Mouse (Mus musculus) heart, embryonic 15.5 days (tissue): ENCODE data around the gene Sirpa. TPM values are rescaled to one million over a fixed set of nuclear protein-coding genes. Genes with fewer than 3 reads are reported as not detected.

ENCODE experiments used
- ATAC-seq: fragments of 200-750 bp; cut with Nextera tagmentation; replicated peaks from 2 replicates; pipeline ENCODE4 v1.8.0; 2017; ENCODE audit warnings: low read depth, moderate TSS enrichment; ENCODE audit not compliant: insufficient number of reproducible peaks, insufficient read depth, low FRiP score
- H3K27ac ChIP-seq: fragments of 300-500 bp; sonication (generic); 2 replicates; pipeline ENCODE4 v1.5.1; 2015; ENCODE audit warnings: mild to moderate bottlenecking, inconsistent platforms
- H3K27me3 ChIP-seq: fragments of 300-500 bp; sonication (generic); 2 replicates; pipeline ENCODE4 v1.6.1; 2015; ENCODE audit warnings: inconsistent platforms
- H3K36me3 ChIP-seq: fragments of 300-500 bp; sonication (generic); 2 replicates; pipeline ENCODE4 v1.6.1; 2015; ENCODE audit warnings: mild to moderate bottlenecking, inconsistent platforms
- H3K4me1 ChIP-seq: fragments of 300-500 bp; sonication (generic); replicated peaks from 2 replicates; pipeline ENCODE4 v1.6.1; 2015; ENCODE audit warnings: inconsistent platforms
- H3K4me2 ChIP-seq: fragments of 300-500 bp; sonication (generic); 2 replicates; pipeline ENCODE4 v1.6.1; 2015; ENCODE audit warnings: inconsistent platforms, mild to moderate bottlenecking, moderate library complexity
- H3K4me3 ChIP-seq: fragments of 300-500 bp; sonication (generic); 2 replicates; pipeline ENCODE4 v1.5.1; 2015; ENCODE audit warnings: mild to moderate bottlenecking, inconsistent platforms
- H3K9ac ChIP-seq: fragments of 300-500 bp; sonication (generic); 2 replicates; pipeline ENCODE4 v1.6.1; 2015; ENCODE audit warnings: mild to moderate bottlenecking, inconsistent platforms
- H3K9me3 ChIP-seq: fragments of 300-500 bp; sonication (generic); replicated peaks from 2 replicates; pipeline ENCODE4 v1.6.1; 2016; ENCODE audit warnings: inconsistent platforms
- WGBS: fragments of 180-500 bp; shearing (Covaris S2); methylation state at CpG from one replicate; pipeline ENCODE4 v1.1.7; 2015; ENCODE audit warnings: mixed read lengths; 5-methylcytosine and 5-hydroxymethylcytosine counted together
- polyA plus RNA-seq: library from polyadenylated mRNA; unstranded; fragments of >200 nt; fragmentation: Nextera tagmentation; extraction: Ambion mirVana; gene quantifications from 2 replicates; pipeline ENCODE4 v1.2.1, GENCODE M21; 2015

The Sirpa gene
- polyA plus RNA-seq, 1 experiment from 2014 or later, result 13.8 TPM

- Histone ChIP-seq H3K27me3 (no peaks in the 10 kb centered on the region), H3K27ac (0 out of 2 replicates have a peak overlapping the region, but pooled peaks have one; percentile 18), H3K4me3 (no peak overlapping the region), H3K36me3 (no peaks in the 10 kb centered on the region), H3K9ac (no peak overlapping the region; the same call in 1 of the 2 replicates), H3K4me1 (peaks cover 58% of the 10 kb centered on the region), H3K9me3 (no peaks in the 10 kb centered on the region), H3K4me2 (0 out of 2 replicates have a peak overlapping the region, but pooled peaks have one; percentile 28)
- ATAC-seq, result no peak
- 39% methylated on average over 9 of the region's 9 CpGs for WGBS
Observed at GRCm38 (mm10) chr2:129598094-129598493, 5.5 kb downstream of the Sirpa start.

DNA sequence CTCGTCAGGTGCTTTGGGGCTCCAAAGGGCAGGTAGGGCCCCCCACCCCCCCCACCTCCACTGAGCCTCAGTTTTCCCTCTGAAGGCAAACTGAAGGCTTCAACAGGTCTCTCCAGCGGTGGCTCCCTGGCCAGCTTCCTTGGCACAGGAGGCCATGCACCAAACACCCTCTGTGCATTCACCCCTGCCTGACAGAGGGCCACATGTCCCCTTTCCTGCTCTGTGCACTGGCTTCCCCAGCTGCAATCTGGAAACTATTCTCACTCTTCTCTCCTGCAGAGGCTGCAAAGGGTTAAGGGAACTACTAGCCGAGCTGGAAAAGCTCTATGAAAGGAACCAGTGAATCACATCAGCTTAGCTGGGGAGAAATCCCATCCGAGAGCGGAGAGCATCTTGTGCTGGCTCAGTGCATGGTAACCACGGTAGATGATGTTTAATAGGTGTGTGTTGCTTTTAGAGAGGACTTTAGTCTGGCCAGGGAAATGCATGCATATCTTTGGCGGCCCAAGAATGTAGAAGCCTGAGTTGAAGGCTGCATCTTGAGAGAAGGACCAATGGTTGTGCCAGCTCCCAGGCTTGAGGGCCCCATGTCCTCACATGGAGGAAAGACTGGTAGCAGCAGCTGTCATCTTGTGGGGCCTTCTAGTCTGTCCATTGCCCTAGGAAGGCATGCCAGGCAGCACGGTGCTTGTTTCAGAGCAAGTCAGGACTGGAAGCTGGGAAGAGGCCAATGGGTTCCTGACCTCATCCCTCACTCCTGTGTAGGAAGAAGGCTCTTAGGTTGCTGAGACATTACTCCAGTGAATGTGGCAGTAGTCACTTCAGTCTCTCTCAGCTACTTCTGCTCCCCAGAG lies 6.8 kb downstream of the Sirpa start:
- Histone ChIP-seq H3K27me3 (no peaks in the 10 kb centered on the region), H3K9ac (no peak overlapping the region), H3K9me3 (no peaks in the 10 kb centered on the region), H3K36me3 (no peaks in the 10 kb centered on the region), H3K27ac (no peak overlapping the region), H3K4me1 (peaks cover 56% of the 10 kb centered on the region), H3K4me2 (no peak overlapping the region), H3K4me3 (no peak overlapping the region)
- 62% methylated on average over 8 of the region's 8 CpGs for WGBS
- no peak for ATAC-seq

GRCm38 (mm10) chr2:129601059-129601650 lies 8.5 kb downstream of the Sirpa start:
- no peaks in the 10 kb centered on the region for H3K27me3 ChIP-seq
- ATAC-seq, result no peak
- H3K9me3 ChIP-seq, result no peaks in the 10 kb centered on the region
- H3K4me3 ChIP-seq, result no peak overlapping the region
- H3K36me3 ChIP-seq, result no peaks in the 10 kb centered on the region
- H3K4me2 ChIP-seq, result no peak overlapping the region
- peaks cover 46% of the 10 kb centered on the region for H3K4me1 ChIP-seq
- no peak overlapping the region for H3K27ac ChIP-seq
- H3K9ac ChIP-seq, result no peak overlapping the region
- 92% methylated on average over 1 of the region's 1 CpGs for WGBS

GRCm38 (mm10) chr2:129601894-129602663 lies 9.4 kb downstream of the Sirpa start:
- no peaks in the 10 kb centered on the region for H3K27me3 ChIP-seq
- WGBS, result 81% methylated on average over 10 of the region's 10 CpGs
- ATAC-seq, result no peak
- H3K36me3 ChIP-seq, result no peaks in the 10 kb centered on the region
- H3K4me3 ChIP-seq, result no peak overlapping the region
- H3K9me3 ChIP-seq, result no peaks in the 10 kb centered on the region
- no peak overlapping the region for H3K4me2 ChIP-seq
- H3K27ac ChIP-seq, result no peak overlapping the region
- peaks cover 51% of the 10 kb centered on the region for H3K4me1 ChIP-seq
- H3K9ac ChIP-seq, result no peak overlapping the region

- Histone ChIP-seq H3K9me3 (no peaks in the 10 kb centered on the region), H3K4me2 (no peak overlapping the region), H3K36me3 (no peaks in the 10 kb centered on the region), H3K27ac (no peak overlapping the region), H3K9ac (no peak overlapping the region), H3K4me1 (peaks cover 44% of the 10 kb centered on the region), H3K4me3 (no peak overlapping the region), H3K27me3 (no peaks in the 10 kb centered on the region)
- no peak for ATAC-seq
- 93% methylated on average over 7 of the region's 7 CpGs for WGBS
Observed at GRCm38 (mm10) chr2:129602856-129603255, 10.2 kb downstream of the Sirpa start.

DNA sequence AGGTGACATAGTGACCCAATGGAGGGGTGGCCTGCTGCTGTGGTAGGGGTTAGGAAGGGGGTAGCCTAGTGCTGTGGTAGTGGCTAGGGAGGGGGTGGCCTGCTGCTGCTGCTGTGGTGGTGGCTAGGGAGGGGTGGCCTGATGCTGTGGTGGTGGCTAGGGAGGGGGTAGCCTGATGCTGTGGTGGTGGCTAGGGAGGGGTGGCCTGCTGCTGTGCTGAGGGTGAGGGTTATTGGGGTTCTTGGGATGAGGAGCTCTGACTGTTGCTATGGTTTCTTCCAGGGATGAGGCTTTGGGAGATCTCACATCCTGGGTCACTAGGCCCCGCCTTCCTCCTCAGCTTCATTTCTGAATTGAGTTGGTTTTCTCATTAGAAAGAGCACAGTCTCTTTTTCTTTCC lies 10.9 kb downstream of the Sirpa start:
- no peak overlapping the region for H3K27ac ChIP-seq
- H3K4me3 ChIP-seq, result no peak overlapping the region
- H3K27me3 ChIP-seq, result no peaks in the 10 kb centered on the region
- H3K9ac ChIP-seq, result no peak overlapping the region
- peaks cover 38% of the 10 kb centered on the region for H3K4me1 ChIP-seq
- 94% methylated on average over 1 of the region's 1 CpGs for WGBS
- H3K4me2 ChIP-seq, result no peak overlapping the region
- 0 out of 2 replicates have a peak, but pooled peaks have one; percentile 53 for ATAC-seq
- no peaks in the 10 kb centered on the region for H3K36me3 ChIP-seq
- H3K9me3 ChIP-seq, result no peaks in the 10 kb centered on the region

- Histone ChIP-seq H3K27ac (no peak overlapping the region), H3K9me3 (no peaks in the 10 kb centered on the region), H3K4me2 (no peak overlapping the region), H3K9ac (no peak overlapping the region), H3K4me3 (no peak overlapping the region), H3K4me1 (peaks cover 35% of the 10 kb centered on the region), H3K27me3 (no peaks in the 10 kb centered on the region), H3K36me3 (no peaks in the 10 kb centered on the region)
- ATAC-seq, result no peak
- WGBS, result 19% methylated on average over 6 of the region's 6 CpGs
Observed at GRCm38 (mm10) chr2:129604032-129604431, 11.4 kb downstream of the Sirpa start.

DNA sequence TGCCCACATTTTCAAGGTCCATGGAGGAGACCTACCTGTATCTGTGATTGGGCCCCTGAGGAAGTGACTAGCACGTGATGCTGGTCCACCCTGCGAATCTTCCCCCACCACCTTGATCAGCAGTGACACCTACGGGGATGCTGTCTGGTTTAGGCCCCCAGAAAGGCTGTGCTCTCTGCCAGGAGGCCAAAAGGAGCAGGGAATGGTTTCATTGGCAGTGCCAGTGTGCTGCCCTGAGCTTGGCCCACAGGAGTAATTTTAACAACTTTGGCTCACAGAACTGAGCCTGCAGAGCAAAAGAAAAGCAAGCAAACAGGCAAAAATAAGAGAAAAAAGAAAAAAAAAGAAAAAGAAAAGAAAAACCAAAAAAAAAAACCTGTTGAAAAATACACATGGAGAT lies 13.2 kb downstream of the Sirpa start:
- Histone ChIP-seq H3K4me1 (peaks cover 26% of the 10 kb centered on the region), H3K4me2 (no peak overlapping the region), H3K27ac (no peak overlapping the region), H3K4me3 (no peak overlapping the region), H3K9me3 (no peaks in the 10 kb centered on the region), H3K9ac (no peak overlapping the region), H3K36me3 (0 out of 2 replicates have a peak, but pooled peaks cover 2% of the 10 kb centered on the region), H3K27me3 (no peaks in the 10 kb centered on the region)
- 82% methylated on average over 3 of the region's 3 CpGs for WGBS
- no peak for ATAC-seq

DNA sequence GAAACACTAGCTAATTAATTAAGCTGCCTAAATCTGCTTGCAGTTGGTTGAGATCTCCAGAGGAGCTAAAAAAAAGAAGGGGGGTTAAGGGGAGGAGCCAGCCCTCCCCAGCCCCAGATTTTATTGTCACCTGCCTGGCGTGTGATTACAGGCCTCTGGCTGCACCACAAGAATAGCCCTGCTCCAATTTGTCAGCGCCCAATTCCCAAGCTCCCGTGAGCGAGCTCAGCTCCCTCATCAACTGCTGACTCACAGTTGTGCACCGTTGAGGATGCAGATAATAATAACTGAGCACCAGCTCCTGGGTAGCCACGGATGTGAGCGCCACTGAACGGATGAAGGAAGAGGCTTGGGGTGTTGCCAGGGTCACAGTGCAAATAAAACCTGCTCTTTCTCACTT lies 13.6 kb downstream of the Sirpa start:
- peaks cover 22% of the 10 kb centered on the region for H3K4me1 ChIP-seq
- no peaks in the 10 kb centered on the region for H3K27me3 ChIP-seq
- H3K27ac ChIP-seq, result no peak overlapping the region
- peak; percentile 59; the same call in 1 of the 2 replicates for ATAC-seq
- no peak overlapping the region for H3K4me3 ChIP-seq
- 0 out of 2 replicates have a peak, but pooled peaks cover 2% of the 10 kb centered on the region for H3K36me3 ChIP-seq
- 21% methylated on average over 8 of the region's 8 CpGs for WGBS
- no peak overlapping the region for H3K4me2 ChIP-seq
- H3K9ac ChIP-seq, result no peak overlapping the region
- H3K9me3 ChIP-seq, result no peaks in the 10 kb centered on the region

- H3K27ac ChIP-seq, result no peak overlapping the region
- H3K4me1 ChIP-seq, result peaks cover 19% of the 10 kb centered on the region
- 91% methylated on average over 2 of the region's 2 CpGs for WGBS
- no peaks in the 10 kb centered on the region for H3K9me3 ChIP-seq
- no peak overlapping the region for H3K9ac ChIP-seq
- no peak for ATAC-seq
- H3K36me3 ChIP-seq, result 0 out of 2 replicates have a peak, but pooled peaks cover 2% of the 10 kb centered on the region
- H3K4me3 ChIP-seq, result no peak overlapping the region
- no peak overlapping the region for H3K4me2 ChIP-seq
- H3K27me3 ChIP-seq, result no peaks in the 10 kb centered on the region
Observed at GRCm38 (mm10) chr2:129606899-129607298, 14.3 kb downstream of the Sirpa start.

DNA sequence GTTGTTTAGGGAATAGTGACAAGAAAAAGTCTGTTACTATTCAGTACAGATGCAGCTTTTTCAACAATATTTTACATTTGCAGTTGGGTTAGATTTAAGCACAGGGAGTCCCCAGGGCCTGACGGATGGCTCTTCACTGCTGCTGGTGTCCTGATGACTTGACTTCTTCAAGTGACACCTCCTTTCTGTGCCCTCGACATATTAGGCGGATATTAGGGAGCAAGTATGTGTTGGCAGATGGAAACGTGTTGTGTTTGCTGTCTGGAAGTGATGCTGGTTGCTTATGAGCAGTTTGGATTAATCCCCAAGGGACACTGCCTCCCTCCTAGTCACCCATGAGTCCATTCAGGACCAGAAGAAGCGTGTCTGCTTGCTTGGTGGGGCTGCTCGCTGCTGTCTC lies 21.3 kb downstream of the Sirpa start:
- Histone ChIP-seq H3K36me3 (peaks cover 17% of the 10 kb centered on the region), H3K9ac (no peak overlapping the region), H3K4me1 (peaks cover 9% of the 10 kb centered on the region), H3K9me3 (0 out of 2 replicates have a peak, but pooled peaks cover 4% of the 10 kb centered on the region), H3K27me3 (no peaks in the 10 kb centered on the region), H3K27ac (no peak overlapping the region), H3K4me2 (no peak overlapping the region), H3K4me3 (no peak overlapping the region)
- no peak for ATAC-seq
- 68% methylated on average over 6 of the region's 6 CpGs for WGBS
